Mouse (Mus musculus): ENCODE measurements around the gene Lsp1. TPM values are rescaled to one million over a fixed set of nuclear protein-coding genes. Genes with fewer than 3 reads are reported as not detected.

The Lsp1 gene
- polyA plus RNA-seq (2014; fragmentation: Nextera tagmentation; extraction: Ambion mirVana) = 48.6 and 49.3 TPM in 2 replicates

GRCm38 (mm10) chr7:142460636-142461077, at the start of gene Lsp1:
Lsp1 (plus strand) TSS chr7:142460809.
- Histone ChIP-seq H3K36me3 (ENCODE audit: control insufficient read depth, insufficient read depth, low read length) (no peaks in the 10 kb centered on the region), H3K4me3 (ENCODE audit: control insufficient read depth in 1 of 2, insufficient read depth in 1 of 2, low read depth in 1 of 2, low read length in 2 of 2) (no peak within 1 kb of the TSS), H3K4me2 (ENCODE audit: low read length) (no peak within 1 kb of the TSS), H3K9ac (ENCODE audit: low read length) (peak within 1 kb of the TSS; percentile 47; the same call in 1 of the 2 replicates), H3K9me3 (ENCODE audit: control insufficient read depth, low read length) (no peaks in the 10 kb centered on the region), H3K27me3 (ENCODE audit: control insufficient read depth, insufficient read depth, low read length) (no peaks in the 10 kb centered on the region), H3K4me1 (ENCODE audit: control insufficient read depth in 2 of 2, insufficient read depth in 2 of 2, low read length in 2 of 2) (peaks cover 62 to 71% of the 10 kb centered on the region in 2 experiments), H3K27ac (replicated peaks in 1 of 2; ENCODE audit: control insufficient read depth in 1 of 2, insufficient read depth in 1 of 2, low read depth in 2 of 2, low read length in 2 of 2) (peak within 1 kb of the TSS; percentile 95 to 98)
- no peak for ATAC-seq (ENCODE audit: insufficient number of reproducible peaks, insufficient read depth, low FRiP score, low read depth)
- WGBS = 88% methylated on average over 7 of the region's 7 CpGs

GRCm38 (mm10) chr7:142413285-142413684, 47.3 kb upstream of the Lsp1 start:
- Histone ChIP-seq H3K27ac (replicated peaks in 1 of 2; ENCODE audit: control insufficient read depth in 1 of 2, insufficient read depth in 1 of 2, low read depth in 2 of 2, low read length in 2 of 2) (no peak overlapping the region), H3K4me3 (ENCODE audit: control insufficient read depth in 1 of 2, insufficient read depth in 1 of 2, low read depth in 1 of 2, low read length in 2 of 2) (no peak overlapping the region), H3K4me1 (ENCODE audit: control insufficient read depth in 2 of 2, insufficient read depth in 2 of 2, low read length in 2 of 2) (no peaks in the 10 kb centered on the region), H3K9me3 (ENCODE audit: control insufficient read depth, low read length) (no peaks in the 10 kb centered on the region), H3K27me3 (ENCODE audit: control insufficient read depth, insufficient read depth, low read length) (no peaks in the 10 kb centered on the region), H3K4me2 (ENCODE audit: low read length) (no peak overlapping the region), H3K36me3 (ENCODE audit: control insufficient read depth, insufficient read depth, low read length) (no peaks in the 10 kb centered on the region), H3K9ac (ENCODE audit: low read length) (no peak overlapping the region)
- 68% methylated on average over 6 of the region's 6 CpGs for WGBS
- ATAC-seq (ENCODE audit: insufficient number of reproducible peaks, insufficient read depth, low FRiP score, low read depth) = no peak

GRCm38 (mm10) chr7:142415314-142415713, 45.3 kb upstream of the Lsp1 start:
- Histone ChIP-seq H3K4me1 (ENCODE audit: control insufficient read depth in 2 of 2, insufficient read depth in 2 of 2, low read length in 2 of 2) (no peaks in the 10 kb centered on the region), H3K36me3 (ENCODE audit: control insufficient read depth, insufficient read depth, low read length) (no peaks in the 10 kb centered on the region), H3K4me2 (ENCODE audit: low read length) (no peak overlapping the region), H3K9me3 (ENCODE audit: control insufficient read depth, low read length) (no peaks in the 10 kb centered on the region), H3K9ac (ENCODE audit: low read length) (no peak overlapping the region), H3K4me3 (ENCODE audit: control insufficient read depth in 1 of 2, insufficient read depth in 1 of 2, low read depth in 1 of 2, low read length in 2 of 2) (no peak overlapping the region), H3K27me3 (ENCODE audit: control insufficient read depth, insufficient read depth, low read length) (no peaks in the 10 kb centered on the region), H3K27ac (replicated peaks in 1 of 2; ENCODE audit: control insufficient read depth in 1 of 2, insufficient read depth in 1 of 2, low read depth in 2 of 2, low read length in 2 of 2) (no peak overlapping the region)
- ATAC-seq (ENCODE audit: insufficient number of reproducible peaks, insufficient read depth, low FRiP score, low read depth) = no peak
- 56% methylated on average over 4 of the region's 4 CpGs for WGBS

GRCm38 (mm10) chr7:142416225-142416624, 44.4 kb upstream of the Lsp1 start:
- Histone ChIP-seq H3K4me1 (ENCODE audit: control insufficient read depth in 2 of 2, insufficient read depth in 2 of 2, low read length in 2 of 2) (no peaks in the 10 kb centered on the region), H3K4me2 (ENCODE audit: low read length) (no peak overlapping the region), H3K9ac (ENCODE audit: low read length) (no peak overlapping the region), H3K27ac (replicated peaks in 1 of 2; ENCODE audit: control insufficient read depth in 1 of 2, insufficient read depth in 1 of 2, low read depth in 2 of 2, low read length in 2 of 2) (no peak overlapping the region), H3K4me3 (ENCODE audit: control insufficient read depth in 1 of 2, insufficient read depth in 1 of 2, low read depth in 1 of 2, low read length in 2 of 2) (no peak overlapping the region), H3K27me3 (ENCODE audit: control insufficient read depth, insufficient read depth, low read length) (no peaks in the 10 kb centered on the region), H3K9me3 (ENCODE audit: control insufficient read depth, low read length) (no peaks in the 10 kb centered on the region), H3K36me3 (ENCODE audit: control insufficient read depth, insufficient read depth, low read length) (no peaks in the 10 kb centered on the region)
- no peak for ATAC-seq (ENCODE audit: insufficient number of reproducible peaks, insufficient read depth, low FRiP score, low read depth)
- 58% methylated on average over 3 of the region's 3 CpGs for WGBS

- no peak overlapping the region for H3K27ac ChIP-seq (replicated peaks in 1 of 2; ENCODE audit: control insufficient read depth in 1 of 2, insufficient read depth in 1 of 2, low read depth in 2 of 2, low read length in 2 of 2)
- H3K4me3 ChIP-seq (ENCODE audit: control insufficient read depth in 1 of 2, insufficient read depth in 1 of 2, low read depth in 1 of 2, low read length in 2 of 2) = no peak overlapping the region
- H3K9me3 ChIP-seq (ENCODE audit: control insufficient read depth, low read length) = no peaks in the 10 kb centered on the region
- H3K4me2 ChIP-seq (ENCODE audit: low read length) = no peak overlapping the region
- ATAC-seq (ENCODE audit: insufficient number of reproducible peaks, insufficient read depth, low FRiP score, low read depth) = no peak
- WGBS = 74% methylated on average over 2 of the region's 2 CpGs
- H3K36me3 ChIP-seq (ENCODE audit: control insufficient read depth, insufficient read depth, low read length) = no peaks in the 10 kb centered on the region
- no peak overlapping the region for H3K9ac ChIP-seq (ENCODE audit: low read length)
- H3K4me1 ChIP-seq (ENCODE audit: control insufficient read depth in 2 of 2, insufficient read depth in 2 of 2, low read length in 2 of 2) = no peaks in the 10 kb centered on the region
- no peaks in the 10 kb centered on the region for H3K27me3 ChIP-seq (ENCODE audit: control insufficient read depth, insufficient read depth, low read length)
These were observed 42.6 kb upstream of the Lsp1 start for GRCm38 (mm10) chr7:142418027-142418426.

GRCm38 (mm10) chr7:142418679-142419078, 41.9 kb upstream of the Lsp1 start:
- Histone ChIP-seq H3K4me3 (ENCODE audit: control insufficient read depth in 1 of 2, insufficient read depth in 1 of 2, low read depth in 1 of 2, low read length in 2 of 2) (no peak overlapping the region), H3K27me3 (ENCODE audit: control insufficient read depth, insufficient read depth, low read length) (no peaks in the 10 kb centered on the region), H3K9me3 (ENCODE audit: control insufficient read depth, low read length) (no peaks in the 10 kb centered on the region), H3K4me1 (ENCODE audit: control insufficient read depth in 2 of 2, insufficient read depth in 2 of 2, low read length in 2 of 2) (no peaks in the 10 kb centered on the region), H3K9ac (ENCODE audit: low read length) (no peak overlapping the region), H3K4me2 (ENCODE audit: low read length) (no peak overlapping the region), H3K27ac (replicated peaks in 1 of 2; ENCODE audit: control insufficient read depth in 1 of 2, insufficient read depth in 1 of 2, low read depth in 2 of 2, low read length in 2 of 2) (no peak overlapping the region), H3K36me3 (ENCODE audit: control insufficient read depth, insufficient read depth, low read length) (no peaks in the 10 kb centered on the region)
- 93% methylated on average over 8 of the region's 8 CpGs for WGBS
- no peak for ATAC-seq (ENCODE audit: insufficient number of reproducible peaks, insufficient read depth, low FRiP score, low read depth)

GRCm38 (mm10) chr7:142419887-142420286, 40.7 kb upstream of the Lsp1 start:
- 71% methylated on average over 5 of the region's 5 CpGs for WGBS
- H3K27ac ChIP-seq (replicated peaks in 1 of 2; ENCODE audit: control insufficient read depth in 1 of 2, insufficient read depth in 1 of 2, low read depth in 2 of 2, low read length in 2 of 2) = no peak overlapping the region
- no peaks in the 10 kb centered on the region for H3K36me3 ChIP-seq (ENCODE audit: control insufficient read depth, insufficient read depth, low read length)
- H3K27me3 ChIP-seq (ENCODE audit: control insufficient read depth, insufficient read depth, low read length) = no peaks in the 10 kb centered on the region
- no peak overlapping the region for H3K9ac ChIP-seq (ENCODE audit: low read length)
- no peak overlapping the region for H3K4me2 ChIP-seq (ENCODE audit: low read length)
- H3K9me3 ChIP-seq (ENCODE audit: control insufficient read depth, low read length) = no peaks in the 10 kb centered on the region
- ATAC-seq (ENCODE audit: insufficient number of reproducible peaks, insufficient read depth, low FRiP score, low read depth) = no peak
- H3K4me3 ChIP-seq (ENCODE audit: control insufficient read depth in 1 of 2, insufficient read depth in 1 of 2, low read depth in 1 of 2, low read length in 2 of 2) = no peak overlapping the region
- H3K4me1 ChIP-seq (ENCODE audit: control insufficient read depth in 2 of 2, insufficient read depth in 2 of 2, low read length in 2 of 2) = no peaks in the 10 kb centered on the region

GRCm38 (mm10) chr7:142421826-142422225, 38.8 kb upstream of the Lsp1 start:
- Histone ChIP-seq H3K4me1 (ENCODE audit: control insufficient read depth in 2 of 2, insufficient read depth in 2 of 2, low read length in 2 of 2) (0 out of 4 replicates have a peak, but pooled peaks cover 0 to 3% of the 10 kb centered on the region in 2 experiments), H3K36me3 (ENCODE audit: control insufficient read depth, insufficient read depth, low read length) (no peaks in the 10 kb centered on the region), H3K27ac (replicated peaks in 1 of 2; ENCODE audit: control insufficient read depth in 1 of 2, insufficient read depth in 1 of 2, low read depth in 2 of 2, low read length in 2 of 2) (no peak overlapping the region), H3K4me2 (ENCODE audit: low read length) (no peak overlapping the region), H3K27me3 (ENCODE audit: control insufficient read depth, insufficient read depth, low read length) (no peaks in the 10 kb centered on the region), H3K9me3 (ENCODE audit: control insufficient read depth, low read length) (no peaks in the 10 kb centered on the region), H3K9ac (ENCODE audit: low read length) (no peak overlapping the region), H3K4me3 (ENCODE audit: control insufficient read depth in 1 of 2, insufficient read depth in 1 of 2, low read depth in 1 of 2, low read length in 2 of 2) (no peak overlapping the region)
- ATAC-seq (ENCODE audit: insufficient number of reproducible peaks, insufficient read depth, low FRiP score, low read depth) = no peak
- WGBS = 67% methylated on average over 2 of the region's 2 CpGs
